Mouse (Mus musculus): ENCODE results near the gene Col19a1. TPM values are rescaled to one million over a fixed set of nuclear protein-coding genes. Genes with fewer than 3 reads are reported as not detected.

Col19a1 gene
- total RNA-seq, 2 experiments from 2014 or later = 0.84 TPM; not detected in 1

DNA sequence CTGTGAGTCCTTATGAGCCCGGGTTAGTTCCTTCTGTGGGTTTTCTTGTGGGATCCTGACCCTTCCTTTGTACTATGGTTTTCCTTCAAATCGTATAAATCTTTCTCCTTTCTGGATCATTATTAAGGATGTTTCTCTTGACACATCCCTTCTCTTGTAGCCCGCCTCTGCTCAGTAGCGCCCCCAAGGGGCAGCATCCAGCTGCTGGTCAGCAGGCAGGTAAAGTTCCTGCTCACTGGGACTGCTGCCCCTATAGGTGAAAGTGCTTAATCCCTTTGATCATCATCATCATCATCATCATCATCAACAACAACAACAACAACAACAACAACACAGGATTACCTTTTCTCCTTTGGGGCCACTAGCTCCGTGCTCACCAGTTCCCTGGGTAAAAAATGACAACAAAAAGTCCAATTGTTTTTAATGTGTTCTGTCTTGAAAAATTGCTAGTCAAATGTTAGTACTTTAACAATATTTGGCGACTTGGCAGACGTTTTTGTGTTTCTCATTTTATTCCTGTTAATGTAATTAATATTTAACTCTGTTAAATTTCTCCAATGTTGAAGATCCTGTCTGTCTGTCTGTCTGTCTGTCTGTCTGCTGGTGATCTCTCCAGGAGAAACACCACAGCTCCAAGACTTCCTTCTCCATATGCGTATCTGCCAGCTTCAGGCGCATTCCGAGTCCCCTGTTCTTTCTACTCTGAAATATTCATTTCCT, 249.6 kb downstream of the Col19a1 start:
- no peak for ATAC-seq (replicated peaks; ENCODE audit: low FRiP score, poor library complexity, severe bottlenecking)

DNA sequence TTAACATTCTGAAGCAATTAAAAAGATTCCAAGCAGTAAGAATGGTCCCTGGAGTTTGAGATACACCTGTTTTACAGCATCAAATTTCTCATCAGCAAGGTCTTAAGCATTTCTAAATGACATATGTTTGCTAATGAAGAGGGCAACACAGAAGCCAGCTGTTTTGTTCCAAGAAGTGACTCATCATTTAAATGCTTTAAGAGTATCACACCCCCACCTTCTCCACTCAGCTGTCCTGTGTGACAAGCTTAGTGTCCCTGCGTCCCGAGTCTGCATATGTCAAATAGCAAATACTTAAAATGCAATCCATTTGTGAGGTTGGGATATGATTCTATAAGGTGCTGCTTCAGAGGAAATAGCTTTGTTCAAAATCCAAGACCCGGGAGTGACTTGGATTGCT, 251.2 kb downstream of the Col19a1 start:
- no peak for ATAC-seq (replicated peaks; ENCODE audit: low FRiP score, poor library complexity, severe bottlenecking)

DNA sequence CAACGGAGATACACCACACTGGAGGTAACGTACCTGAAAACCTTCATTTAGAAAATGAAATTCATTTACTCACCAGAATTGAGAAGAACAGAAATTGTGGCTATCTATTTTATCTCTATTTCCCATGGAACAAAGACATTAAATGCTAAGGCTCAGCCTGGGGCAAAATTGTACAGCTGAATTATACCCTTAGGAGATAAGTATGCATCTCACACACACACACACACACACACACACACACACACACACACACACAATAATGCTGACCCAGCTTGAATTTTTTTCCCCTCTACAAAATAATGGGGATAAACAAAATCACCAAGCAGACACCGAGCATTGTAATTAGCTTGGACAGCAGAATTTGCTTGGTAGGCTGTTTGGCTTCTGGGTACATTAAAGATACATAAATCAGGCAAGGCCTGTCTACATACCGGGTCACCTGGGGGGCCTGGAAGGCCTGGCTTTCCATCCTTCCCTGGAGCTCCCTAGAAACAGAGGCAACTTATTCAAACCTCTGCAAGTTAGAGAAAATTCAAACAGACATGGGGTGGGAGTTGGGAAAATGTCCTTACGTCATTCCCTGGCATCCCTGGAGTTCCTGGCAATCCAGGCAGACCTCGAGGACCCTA, 270.2 kb downstream of the Col19a1 start:
- ATAC-seq (replicated peaks; ENCODE audit: low FRiP score, poor library complexity, severe bottlenecking) = no peak

DNA sequence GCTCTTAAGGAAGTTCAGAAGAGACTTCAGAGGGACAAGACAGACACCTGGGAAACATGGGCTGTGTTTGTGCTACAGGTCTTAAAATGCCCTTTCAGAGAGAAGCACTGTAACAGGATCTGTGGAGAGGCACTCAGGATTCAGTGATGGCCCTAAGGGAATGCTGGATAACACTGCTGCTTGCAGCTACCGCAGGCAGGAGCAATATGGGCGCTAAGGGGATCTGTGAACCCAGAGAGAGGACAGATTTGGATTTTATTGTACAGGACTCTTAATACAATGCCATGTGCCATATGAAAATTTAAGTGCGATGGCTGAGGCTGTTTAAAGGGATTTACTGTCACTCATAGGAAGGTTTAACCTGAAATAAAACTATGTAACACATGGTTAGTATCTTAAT, 270.8 kb downstream of the Col19a1 start:
- ATAC-seq (replicated peaks; ENCODE audit: low FRiP score, poor library complexity, severe bottlenecking) = no peak

DNA sequence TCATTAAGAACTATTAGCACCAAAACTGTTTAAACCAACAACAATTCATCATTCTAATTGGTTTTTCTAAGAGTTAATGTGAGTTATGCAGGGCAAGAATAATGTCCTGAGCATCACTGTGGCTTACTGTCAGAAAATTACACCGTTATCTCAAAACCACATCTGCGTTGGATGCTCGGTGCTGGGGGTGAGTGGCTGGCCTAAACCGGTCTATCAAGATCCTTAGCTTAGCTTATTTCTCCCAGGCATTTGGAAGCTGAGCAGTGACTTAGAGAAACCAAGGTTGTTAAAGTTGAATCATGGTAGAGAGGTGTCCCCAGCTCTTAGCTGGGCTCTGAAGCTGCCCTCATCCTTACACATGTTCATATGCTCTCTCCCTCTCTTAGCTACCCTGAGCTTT, 276.4 kb downstream of the Col19a1 start:
- no peak for ATAC-seq (replicated peaks; ENCODE audit: low FRiP score, poor library complexity, severe bottlenecking)

DNA sequence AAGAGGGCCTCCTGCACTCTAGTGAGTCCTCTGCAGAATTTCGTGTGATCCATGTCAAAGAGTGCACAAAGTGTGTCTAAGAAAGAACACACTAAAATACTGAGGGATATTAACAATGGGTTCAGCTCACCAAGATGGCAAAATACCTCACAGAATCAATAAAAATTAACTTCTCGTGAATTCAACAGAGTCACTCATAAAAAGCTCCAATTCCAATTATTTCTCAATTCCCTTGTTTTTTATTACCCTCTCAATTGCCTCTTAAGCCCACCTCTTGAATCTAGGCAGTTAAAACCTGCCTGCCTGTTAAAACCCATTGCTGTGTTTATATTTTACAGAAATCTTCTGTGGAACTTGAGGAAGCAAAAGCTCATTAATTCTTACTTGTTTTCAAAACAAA, 277.1 kb downstream of the Col19a1 start:
- no peak for ATAC-seq (replicated peaks; ENCODE audit: low FRiP score, poor library complexity, severe bottlenecking)

DNA sequence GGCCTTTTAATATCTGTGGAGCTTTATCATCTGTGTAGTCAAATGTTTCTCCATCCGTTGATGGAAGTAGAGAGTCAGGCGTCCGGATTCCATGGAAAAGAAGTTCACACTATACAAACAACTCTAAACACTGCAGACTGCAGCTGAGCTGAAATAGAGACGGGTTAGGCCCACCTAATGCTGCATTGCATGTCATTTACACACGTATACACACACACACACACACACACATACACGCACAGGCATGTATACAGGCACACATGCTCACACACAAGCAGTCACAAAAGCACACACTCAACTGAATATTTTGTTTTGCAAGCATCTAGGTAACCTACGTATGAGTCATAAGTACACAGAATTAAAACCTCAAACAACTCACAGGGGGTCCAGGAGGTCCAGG, 284.2 kb downstream of the Col19a1 start:
- ATAC-seq (replicated peaks; ENCODE audit: low FRiP score, poor library complexity, severe bottlenecking) = no peak

DNA sequence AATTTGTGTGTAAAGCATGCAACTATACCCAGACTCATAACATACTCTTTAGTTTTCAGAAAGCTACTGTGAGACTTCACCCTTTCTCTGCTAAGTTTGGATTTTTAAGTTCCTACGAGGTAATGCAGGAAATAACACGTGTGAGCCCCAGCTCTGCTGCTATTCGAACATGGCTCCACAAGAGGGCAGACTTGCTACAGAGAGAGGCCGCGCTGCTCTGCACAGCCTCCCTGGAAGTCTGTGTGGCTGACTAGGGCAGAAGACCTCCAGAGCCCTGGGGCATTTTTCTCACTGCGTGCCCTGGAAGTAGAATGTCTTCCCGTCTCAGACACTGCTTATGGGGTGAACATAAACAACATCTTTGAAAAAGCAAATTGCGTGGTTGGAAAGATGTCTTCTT, 284.6 kb downstream of the Col19a1 start:
- no peak for ATAC-seq (replicated peaks; ENCODE audit: low FRiP score, poor library complexity, severe bottlenecking)

DNA sequence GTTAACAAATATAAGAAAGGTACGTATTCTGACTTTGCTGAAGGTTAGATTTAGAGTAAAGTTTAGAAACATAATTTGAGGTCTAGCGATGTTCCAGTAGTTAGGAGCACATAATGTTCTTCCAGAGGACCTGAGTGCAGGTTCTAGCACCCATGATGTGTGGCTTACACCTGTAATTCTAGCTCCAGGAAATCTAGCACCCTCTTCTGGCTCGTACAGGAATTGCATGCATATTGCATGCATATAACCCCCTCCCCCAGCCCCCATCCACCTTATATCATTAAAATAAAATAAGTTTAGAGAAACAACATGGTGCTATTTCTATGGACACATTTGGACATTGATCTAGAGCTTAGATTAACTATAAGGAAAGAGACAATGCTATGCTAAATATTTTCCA, 286.6 kb downstream of the Col19a1 start:
- ATAC-seq (replicated peaks; ENCODE audit: low FRiP score, poor library complexity, severe bottlenecking) = no peak

DNA sequence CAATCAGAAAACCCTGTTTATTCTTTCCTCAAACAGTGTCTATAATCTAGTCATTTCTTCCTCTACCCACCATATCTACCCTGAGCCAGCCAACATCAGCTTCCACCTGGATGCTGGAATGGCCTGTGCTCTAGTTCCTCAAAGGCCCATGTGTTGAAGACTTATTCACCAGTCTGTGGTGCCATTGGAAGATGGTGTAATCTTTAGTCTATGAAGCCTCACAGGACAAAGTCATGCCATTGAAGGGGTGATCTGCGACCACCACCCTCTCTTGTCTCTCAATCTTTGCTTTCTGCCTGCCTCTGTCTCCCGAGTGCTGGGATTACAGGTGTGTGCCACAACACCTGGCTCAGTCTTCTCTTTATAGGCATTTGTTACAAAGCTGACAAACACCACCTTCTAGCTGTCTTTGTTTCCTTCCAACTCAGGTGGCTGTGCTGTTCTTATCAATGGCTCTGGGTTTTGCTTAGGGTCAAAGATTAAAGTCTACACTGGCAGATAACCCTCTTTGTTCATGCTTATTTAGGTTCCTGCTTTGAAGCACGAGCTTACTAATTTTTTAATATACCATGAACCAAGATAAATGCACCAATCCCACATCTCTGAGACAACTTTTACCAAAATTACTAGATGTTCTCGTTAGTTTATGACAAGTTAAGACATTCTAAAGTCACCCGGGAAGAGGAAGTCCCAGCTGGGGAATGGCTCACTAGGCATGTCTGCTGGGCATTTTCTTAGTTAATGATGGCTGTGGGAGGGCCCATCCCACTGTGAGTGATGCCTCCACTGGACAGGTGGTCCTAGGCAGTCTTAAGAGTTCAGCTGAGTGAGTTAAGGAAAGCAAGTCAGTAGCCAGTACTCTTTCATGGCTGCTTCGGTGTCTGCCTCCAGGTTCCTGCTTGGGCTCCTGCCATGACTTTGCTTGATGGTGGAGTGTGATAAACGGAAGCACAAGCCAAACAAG, 292.0 kb downstream of the Col19a1 start:
- ATAC-seq (replicated peaks; ENCODE audit: low FRiP score, poor library complexity, severe bottlenecking) = no peak

DNA sequence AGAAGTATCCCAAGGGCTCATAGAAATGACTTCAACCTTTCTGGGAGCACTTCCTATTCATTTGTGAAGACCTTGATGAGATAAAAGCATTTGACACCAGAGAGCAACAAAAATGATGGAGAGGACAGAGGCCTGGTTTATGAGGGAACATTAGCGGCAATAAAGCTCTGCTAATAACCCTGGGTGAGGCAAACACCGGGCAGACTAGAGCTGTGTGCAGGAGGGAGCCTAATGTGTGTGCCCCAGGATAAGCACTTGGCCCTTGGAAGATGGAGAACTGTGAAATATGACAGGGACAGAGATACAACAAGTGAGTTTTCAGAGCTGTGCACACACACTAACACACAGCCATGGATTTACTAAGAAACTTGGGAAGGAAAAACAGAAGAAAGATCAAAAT, 294.8 kb downstream of the Col19a1 start:
- no peak for ATAC-seq (replicated peaks; ENCODE audit: low FRiP score, poor library complexity, severe bottlenecking)

DNA sequence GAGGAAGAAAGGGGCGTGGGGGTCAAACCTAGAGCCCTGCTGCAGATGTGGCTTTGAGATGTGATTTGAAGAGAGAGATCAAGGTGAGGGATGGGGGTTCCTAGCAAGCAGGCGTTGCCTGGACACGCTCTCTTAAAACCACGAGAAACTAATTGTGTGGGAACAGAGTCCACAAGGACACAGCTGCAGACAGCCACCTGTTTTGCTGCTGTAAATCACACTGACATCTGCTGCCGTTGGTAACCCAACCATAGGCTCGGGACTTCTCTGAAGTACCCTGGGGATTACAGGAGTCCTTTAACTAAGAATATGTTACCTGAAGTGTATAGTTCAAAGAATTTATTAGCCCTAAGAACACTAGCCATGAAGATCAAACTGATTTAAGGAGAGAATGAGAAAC, 300.9 kb downstream of the Col19a1 start:
- ATAC-seq (replicated peaks; ENCODE audit: low FRiP score, poor library complexity, severe bottlenecking) = no peak

DNA sequence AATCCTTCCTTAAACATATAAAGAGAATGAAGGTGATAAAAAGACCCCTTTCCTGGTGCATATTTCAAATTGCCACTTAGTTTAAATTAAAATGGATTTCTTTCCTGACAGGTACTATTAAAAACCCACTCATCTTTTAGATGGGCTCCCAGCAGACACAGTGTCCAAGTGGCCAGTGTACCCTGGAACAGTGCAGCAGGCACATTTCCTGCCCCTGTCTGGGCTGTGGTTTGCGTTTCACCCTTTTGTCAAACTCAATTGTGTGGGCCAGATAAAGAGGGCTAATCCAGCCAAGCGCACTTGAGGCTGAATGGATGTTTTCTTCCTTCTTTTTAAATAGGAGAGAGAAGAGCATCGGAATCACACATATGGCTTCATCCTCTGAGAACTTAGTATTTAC, 320.2 kb downstream of the Col19a1 start:
- no peak for ATAC-seq (replicated peaks; ENCODE audit: low FRiP score, poor library complexity, severe bottlenecking)

DNA sequence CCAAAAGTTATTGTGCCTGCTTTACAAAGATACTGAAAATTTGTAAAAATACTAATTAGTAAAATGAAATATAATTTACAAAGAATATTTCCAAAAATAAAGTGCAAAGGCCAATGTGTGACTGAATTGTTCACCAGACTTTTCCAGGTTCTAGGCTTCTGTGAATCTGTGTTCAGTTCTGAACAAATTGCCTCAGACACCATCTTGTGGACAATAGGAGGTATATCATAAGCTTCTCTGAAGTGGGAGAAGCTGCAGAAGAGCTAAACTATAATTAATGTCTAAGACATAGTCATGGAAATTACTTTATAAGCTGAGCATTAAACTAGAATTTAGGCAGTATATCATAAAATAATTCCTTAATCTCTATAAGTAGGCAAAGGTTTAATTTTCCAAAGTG, 326.1 kb downstream of the Col19a1 start:
- ATAC-seq (replicated peaks; ENCODE audit: low FRiP score, poor library complexity, severe bottlenecking) = no peak

DNA sequence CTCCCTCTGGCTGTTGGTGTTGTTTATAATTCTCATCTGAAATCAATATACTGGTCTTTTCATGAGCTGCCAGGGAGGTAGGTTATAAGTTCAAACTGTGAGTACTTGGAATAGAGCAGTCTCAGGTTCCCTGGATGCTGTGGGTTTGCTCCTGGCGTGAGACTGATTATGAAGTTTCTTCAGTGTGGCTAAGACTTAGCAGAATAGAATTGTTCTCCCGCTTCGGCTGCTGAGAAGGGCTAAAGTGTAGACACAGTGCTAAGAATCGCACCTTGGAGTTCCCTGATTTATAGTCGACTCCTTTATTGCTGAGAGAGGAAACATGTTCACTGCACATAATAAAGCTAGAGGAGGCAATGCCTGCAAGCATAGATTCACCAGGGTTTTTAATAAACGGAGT, 327.9 kb downstream of the Col19a1 start:
- ATAC-seq (replicated peaks; ENCODE audit: low FRiP score, poor library complexity, severe bottlenecking) = no peak

DNA sequence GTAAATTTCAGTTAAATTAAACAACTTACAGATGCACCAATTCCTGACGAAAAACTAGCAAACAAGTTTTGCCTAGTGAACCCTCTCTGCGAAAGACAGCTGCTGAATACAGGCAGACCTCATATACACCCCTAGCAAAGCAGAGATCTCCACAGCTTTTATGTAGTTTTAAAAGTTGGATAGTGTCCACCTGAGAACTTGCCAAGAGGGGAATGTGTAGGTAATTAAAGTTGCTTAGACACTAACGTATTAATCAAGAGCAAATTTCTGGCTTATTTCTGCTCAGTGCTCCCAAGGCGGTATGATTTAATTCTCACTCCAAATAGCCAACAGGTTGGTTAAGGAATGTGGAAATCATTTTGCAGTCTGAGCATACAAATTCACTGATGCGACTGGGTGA, 329.3 kb downstream of the Col19a1 start:
- no peak for ATAC-seq (replicated peaks; ENCODE audit: low FRiP score, poor library complexity, severe bottlenecking)

DNA sequence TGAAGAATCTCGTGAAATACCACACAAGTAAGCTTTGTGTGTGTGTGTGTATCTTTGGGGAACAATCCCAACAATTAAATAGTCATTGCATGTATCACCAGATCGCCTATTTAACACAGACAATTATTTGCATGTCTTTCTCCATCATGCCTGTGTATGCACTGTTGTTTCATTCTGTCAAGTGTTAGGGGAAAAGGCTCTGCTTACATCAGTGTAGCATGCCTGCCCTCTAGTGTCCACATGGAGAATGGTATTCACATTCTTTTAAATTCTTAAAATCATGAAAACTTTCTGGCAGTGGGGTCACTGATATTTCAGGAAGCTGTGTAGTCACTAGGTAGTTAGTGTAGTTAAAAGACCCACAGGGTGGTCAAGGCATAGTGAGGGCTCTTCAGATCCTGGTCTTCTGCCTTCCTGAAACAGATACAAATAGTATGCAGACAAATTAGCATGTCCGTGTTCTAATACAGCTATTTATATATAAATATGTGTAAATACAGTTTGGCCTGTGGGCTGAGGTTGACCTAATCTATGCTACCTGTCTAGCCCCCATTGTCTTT, 338.1 kb downstream of the Col19a1 start:
- no peak for ATAC-seq (replicated peaks; ENCODE audit: low FRiP score, poor library complexity, severe bottlenecking)

DNA sequence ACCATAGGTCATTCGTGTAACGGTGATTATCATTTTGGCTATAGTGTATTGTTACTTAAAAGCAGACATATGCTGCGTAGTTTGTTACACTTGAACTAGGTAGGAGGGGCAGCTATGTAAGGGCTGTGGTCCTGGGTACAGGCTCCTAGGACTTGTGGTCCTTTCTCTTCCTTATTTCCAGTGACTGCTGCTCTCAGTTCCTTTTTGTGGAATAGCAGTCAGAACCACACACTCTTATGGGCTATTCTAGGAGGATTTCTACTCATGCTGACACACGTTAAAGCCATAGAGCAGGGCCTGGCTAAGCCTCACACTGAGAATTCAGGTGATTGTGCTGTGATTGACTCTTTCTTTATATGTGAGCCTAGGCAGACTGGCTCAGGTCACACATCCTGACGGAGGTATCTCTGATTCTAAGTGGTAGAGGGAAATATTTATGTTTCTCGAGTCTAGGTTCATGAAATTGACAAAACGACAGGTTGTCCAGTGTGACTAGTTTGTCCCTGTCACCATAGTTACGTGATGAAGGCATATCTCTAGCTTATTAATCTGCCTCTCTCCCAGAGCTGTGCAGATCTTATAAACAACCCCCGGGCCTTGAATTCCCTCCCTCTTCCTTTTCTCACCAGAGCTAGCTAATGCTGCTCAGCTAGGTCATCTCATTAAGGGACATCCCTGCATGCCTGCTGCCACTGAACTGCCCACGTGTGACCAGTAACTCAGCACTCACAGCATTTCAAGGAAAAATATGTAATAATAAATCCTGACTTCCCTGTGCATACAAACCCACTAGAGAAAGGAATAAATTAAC, 338.8 kb downstream of the Col19a1 start:
- ATAC-seq (replicated peaks; ENCODE audit: low FRiP score, poor library complexity, severe bottlenecking) = no peak

DNA sequence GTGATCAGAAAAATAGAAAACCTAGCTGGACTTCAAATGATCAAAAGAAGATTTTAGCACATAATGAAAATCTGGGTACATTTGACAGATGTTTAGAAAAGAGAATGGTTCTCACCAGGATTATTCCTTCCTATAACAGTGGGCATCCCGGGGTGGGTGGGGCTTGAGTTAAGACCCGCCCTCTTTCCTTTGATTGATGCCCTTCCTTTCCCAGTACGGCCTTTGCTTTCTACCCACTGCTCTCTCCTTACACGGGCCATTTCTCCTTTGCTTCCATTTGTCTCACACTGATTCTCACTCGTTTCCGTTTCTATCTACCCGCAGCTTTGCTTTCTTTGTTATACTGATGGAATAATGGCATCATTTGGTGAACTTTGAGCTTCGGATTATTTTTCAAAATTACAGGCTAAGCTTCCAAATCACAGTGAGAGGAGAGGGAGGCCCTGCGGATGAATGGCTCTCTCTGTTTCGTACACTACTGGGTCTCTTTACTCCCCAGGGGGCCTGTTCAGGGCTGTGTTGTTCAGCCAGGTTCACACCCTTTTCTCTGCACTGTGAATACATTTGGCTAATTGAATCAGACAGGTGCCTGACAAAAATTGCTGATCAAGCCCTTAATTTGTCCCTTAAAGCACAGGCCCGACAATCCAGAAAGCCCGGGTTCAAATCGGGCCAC, 341.4 kb downstream of the Col19a1 start:
- ATAC-seq (replicated peaks; ENCODE audit: low FRiP score, poor library complexity, severe bottlenecking) = no peak

Measured in erythroid progenitor cell, adult 5-6 weeks (primary cell).